Mouse (Mus musculus) embryonic facial prominence, embryonic 11.5 days (tissue): ENCODE measurements around the gene Tmem91. TPM values are rescaled to one million over a fixed set of nuclear protein-coding genes. Genes with fewer than 3 reads are reported as not detected.

Source experiments
- ATAC-seq: fragments of 200-750 bp; cut with Nextera tagmentation; replicated peaks from 2 replicates; pipeline ENCODE4 v1.8.0; 2017; ENCODE audit warnings: low read depth; ENCODE audit not compliant: insufficient number of reproducible peaks, low FRiP score, low TSS enrichment
- DNase-seq: peaks from one replicate; pipeline ENCODE4 v3.0.0-alpha.2; 2015; ENCODE audit warnings: low spot score
- H3K27ac ChIP-seq: fragments of 300-500 bp; sonication (generic); replicated peaks from 2 replicates; pipeline ENCODE4 v1.5.1; 2014; ENCODE audit warnings: mild to moderate bottlenecking, low read depth, low read length, control low read depth
- H3K27me3 ChIP-seq: fragments of 300-500 bp; sonication (generic); 2 replicates; pipeline ENCODE4 v1.6.1; 2014; ENCODE audit warnings: mild to moderate bottlenecking, low read length, moderate library complexity, mixed read lengths; ENCODE audit not compliant: control insufficient read depth, insufficient read depth
- H3K36me3 ChIP-seq: fragments of 300-500 bp; sonication (generic); replicated peaks from 2 replicates; pipeline ENCODE4 v1.6.1; 2014; ENCODE audit warnings: low read depth, mild to moderate bottlenecking, low read length, moderate library complexity, mixed read lengths; ENCODE audit not compliant: control insufficient read depth, insufficient read depth
- H3K4me1 ChIP-seq: fragments of 300-500 bp; sonication (generic); 2 replicates; pipeline ENCODE4 v1.6.1; 2014; ENCODE audit warnings: low read length, mixed read lengths; ENCODE audit not compliant: control insufficient read depth, insufficient read depth
- H3K4me2 ChIP-seq: fragments of 300-500 bp; sonication (generic); 2 replicates; pipeline ENCODE4 v1.6.1; 2014; ENCODE audit warnings: low read depth, mild to moderate bottlenecking, control low read depth, low read length, moderate library complexity
- H3K4me3 ChIP-seq: fragments of 300-500 bp; sonication (generic); 2 replicates; pipeline ENCODE4 v1.5.1; 2014; ENCODE audit warnings: low read depth, low read length, control low read depth
- H3K9ac ChIP-seq: fragments of 300-500 bp; sonication (generic); replicated peaks from 2 replicates; pipeline ENCODE4 v1.6.1; 2014; ENCODE audit warnings: mild to moderate bottlenecking, control low read depth, low read length
- H3K9me3 ChIP-seq: fragments of 300-500 bp; sonication (generic); replicated peaks from 2 replicates; pipeline ENCODE4 v1.6.1; 2016; ENCODE audit warnings: mild to moderate bottlenecking, low read length, inconsistent platforms, mixed read lengths; ENCODE audit not compliant: control insufficient read depth
- WGBS: fragments of 180-500 bp; shearing (Covaris S2); extraction: QIAGEN DNeasy Blood & Tissue Kit; methylation state at CpG from one replicate; pipeline ENCODE4 v1.1.7; 2014; 5-methylcytosine and 5-hydroxymethylcytosine counted together
- polyA plus RNA-seq: library from polyadenylated mRNA; unstranded; fragments of >200 nt; fragmentation: Nextera tagmentation; extraction: Ambion mirVana; gene quantifications from 2 replicates; pipeline ENCODE4 v1.2.1, GENCODE M21; 2014

Tmem91 gene
- polyA plus RNA-seq, 1 experiment from 2014 or later = 0.70 TPM

DNA sequence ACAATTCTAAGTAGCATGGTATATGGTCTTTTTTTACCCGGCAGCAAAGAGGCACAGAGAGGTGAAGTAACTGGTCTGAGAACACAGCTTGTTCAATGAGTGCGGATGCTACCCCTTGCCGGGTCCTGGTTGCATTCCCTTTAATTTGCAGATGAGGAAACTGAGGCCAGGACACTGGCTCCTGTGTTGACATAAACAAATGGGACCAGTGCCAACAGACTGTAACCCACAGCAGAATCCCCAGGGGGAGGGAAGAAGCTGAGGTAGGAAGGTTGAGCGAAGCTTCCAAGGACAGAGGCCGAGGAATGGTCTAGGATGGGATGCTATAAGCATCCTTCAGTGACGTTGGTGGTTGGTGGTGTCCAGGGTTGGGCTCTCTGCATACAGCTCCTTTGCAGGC lies 439 bp upstream of the Tmem91 start:
- Histone ChIP-seq H3K4me1 (no peaks in the 10 kb centered on the region), H3K4me3 (no peak overlapping the region), H3K27ac (no peak overlapping the region), H3K4me2 (no peak overlapping the region), H3K9ac (no peak overlapping the region), H3K27me3 (peaks cover 26% of the 10 kb centered on the region), H3K36me3 (no peaks in the 10 kb centered on the region), H3K9me3 (no peaks in the 10 kb centered on the region)
- 37% methylated on average over 6 of the region's 6 CpGs for WGBS
- DNase-seq (no peak), ATAC-seq (no peak)

GRCm38 (mm10) chr7:25674297-25674696 lies 669 bp downstream of the Tmem91 start:
- ATAC-seq (no peak), DNase-seq (no peak)
- no peak overlapping the region; the same call in 1 of the 2 replicates for H3K4me2 ChIP-seq
- H3K27me3 ChIP-seq = peaks cover 26% of the 10 kb centered on the region
- no peaks in the 10 kb centered on the region for H3K9me3 ChIP-seq
- H3K27ac ChIP-seq = no peak overlapping the region
- no peaks in the 10 kb centered on the region for H3K4me1 ChIP-seq
- no peak overlapping the region for H3K4me3 ChIP-seq
- H3K9ac ChIP-seq = no peak overlapping the region; the same call in 1 of the 2 replicates
- H3K36me3 ChIP-seq = no peaks in the 10 kb centered on the region
- WGBS = 39% methylated on average over 9 of the region's 9 CpGs

GRCm38 (mm10) chr7:25672442-25672841 lies 2.5 kb downstream of the Tmem91 start:
- H3K4me2 ChIP-seq = no peak overlapping the region
- H3K4me1 ChIP-seq = no peaks in the 10 kb centered on the region
- no peaks in the 10 kb centered on the region; the same call in 1 of the 2 replicates for H3K36me3 ChIP-seq
- H3K27ac ChIP-seq = no peak overlapping the region
- no peaks in the 10 kb centered on the region for H3K9me3 ChIP-seq
- ATAC-seq (no peak), DNase-seq (no peak)
- WGBS = 50% methylated on average over 4 of the region's 4 CpGs
- no peak overlapping the region for H3K4me3 ChIP-seq
- H3K9ac ChIP-seq = no peak overlapping the region
- H3K27me3 ChIP-seq = peaks cover 26% of the 10 kb centered on the region

DNA sequence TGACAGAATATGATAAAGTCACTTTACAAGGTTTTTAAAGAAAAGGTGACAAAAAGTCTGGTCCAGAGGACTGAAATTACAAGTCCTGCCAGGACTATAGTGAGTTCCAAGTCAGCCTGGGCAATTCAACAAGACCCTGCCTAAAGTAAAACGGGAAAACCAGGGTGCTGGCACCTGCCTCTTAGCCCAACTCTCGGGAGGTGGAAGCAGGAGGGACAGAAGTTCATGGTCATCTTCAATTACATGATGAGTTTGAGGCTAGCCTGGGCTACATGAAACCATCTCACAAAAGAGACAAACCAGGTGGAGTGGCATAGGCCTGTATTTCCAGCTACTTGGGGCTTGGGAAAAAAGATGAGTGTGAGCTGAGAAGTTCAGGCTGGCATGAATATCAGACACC lies 3.3 kb downstream of the Tmem91 start:
- WGBS = 74% methylated on average over 2 of the region's 2 CpGs
- H3K27ac ChIP-seq = no peak overlapping the region
- no peak for DNase-seq

DNA sequence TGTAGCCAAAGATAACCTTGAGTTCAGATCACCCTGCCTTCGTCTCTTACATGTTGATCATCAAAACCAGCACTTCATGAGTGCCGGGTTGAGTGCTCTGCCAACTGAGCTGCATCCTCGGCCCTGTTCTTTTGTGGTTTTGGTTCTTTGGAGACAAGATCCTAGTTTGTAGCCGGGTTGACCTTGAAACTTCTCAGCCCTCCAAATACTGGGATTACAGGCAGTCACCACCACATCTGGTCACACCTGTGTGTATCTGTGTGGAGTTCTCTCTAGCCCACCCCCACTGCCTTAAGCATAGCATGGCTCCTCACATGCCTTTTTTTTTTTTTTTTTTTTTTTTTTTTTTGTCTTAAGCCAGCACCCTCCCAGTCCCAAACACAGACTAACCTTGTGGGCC lies 4.9 kb downstream of the Tmem91 start:
- DNase-seq (no peak), ATAC-seq (no peak)
- peaks cover 4% of the 10 kb centered on the region; the same call in 1 of the 2 replicates for H3K36me3 ChIP-seq
- no peak overlapping the region for H3K4me2 ChIP-seq
- no peak overlapping the region for H3K27ac ChIP-seq
- H3K9me3 ChIP-seq = no peaks in the 10 kb centered on the region
- H3K9ac ChIP-seq = no peak overlapping the region
- WGBS = 88% methylated on average over 4 of the region's 4 CpGs
- no peak overlapping the region for H3K4me3 ChIP-seq
- H3K4me1 ChIP-seq = no peaks in the 10 kb centered on the region
- peaks cover 15% of the 10 kb centered on the region for H3K27me3 ChIP-seq

More for the DNA sequence above, 3.3 kb downstream of the Tmem91 start:
- H3K9me3 ChIP-seq = no peaks in the 10 kb centered on the region
- no peak for ATAC-seq
- no peak overlapping the region for H3K4me2 ChIP-seq
- H3K4me3 ChIP-seq = no peak overlapping the region
- no peaks in the 10 kb centered on the region for H3K4me1 ChIP-seq
- H3K27me3 ChIP-seq = peaks cover 26% of the 10 kb centered on the region
- no peaks in the 10 kb centered on the region; the same call in 1 of the 2 replicates for H3K36me3 ChIP-seq
- no peak overlapping the region for H3K9ac ChIP-seq

- Histone ChIP-seq H3K4me1 (no peaks in the 10 kb centered on the region), H3K27ac (no peak overlapping the region), H3K9ac (no peak overlapping the region), H3K4me3 (no peak overlapping the region), H3K27me3 (peaks cover 10% of the 10 kb centered on the region), H3K4me2 (no peak overlapping the region), H3K36me3 (peaks cover 4% of the 10 kb centered on the region; the same call in 1 of the 2 replicates), H3K9me3 (no peaks in the 10 kb centered on the region)
- WGBS = 78% methylated on average over 9 of the region's 9 CpGs
- ATAC-seq (no peak), DNase-seq (no peak)
These were observed 5.3 kb downstream of the Tmem91 start for GRCm38 (mm10) chr7:25669631-25670030.

DNA sequence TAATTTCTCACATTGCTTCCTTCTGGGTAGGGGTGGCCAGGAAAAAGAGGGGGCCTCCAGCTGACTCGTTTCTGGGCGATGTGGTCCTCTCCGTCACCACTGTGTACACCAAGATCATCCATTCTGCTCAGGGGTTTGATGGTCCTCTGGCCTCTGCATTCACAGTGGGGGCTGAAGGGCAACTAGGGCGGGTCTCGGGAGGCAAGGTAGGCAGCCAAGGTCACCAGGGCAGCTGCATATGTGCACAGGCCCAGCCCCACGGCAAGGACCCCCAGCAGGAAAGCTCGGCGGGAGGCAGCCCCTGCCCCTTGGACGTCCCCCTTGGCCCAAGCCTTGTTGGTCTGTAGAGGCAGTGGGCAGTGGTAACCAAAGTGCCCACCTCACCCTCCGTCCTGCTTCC lies 5.8 kb downstream of the Tmem91 start:
- Histone ChIP-seq H3K4me2 (no peak overlapping the region), H3K36me3 (peaks cover 4% of the 10 kb centered on the region; the same call in 1 of the 2 replicates), H3K27me3 (peaks cover 5% of the 10 kb centered on the region), H3K9ac (no peak overlapping the region), H3K27ac (no peak overlapping the region), H3K9me3 (no peaks in the 10 kb centered on the region), H3K4me1 (no peaks in the 10 kb centered on the region), H3K4me3 (no peak overlapping the region)
- DNase-seq (no peak), ATAC-seq (no peak)
- 91% methylated on average over 10 of the region's 10 CpGs for WGBS

GRCm38 (mm10) chr7:25666381-25666780 lies 8.6 kb downstream of the Tmem91 start:
- Histone ChIP-seq H3K4me2 (no peak overlapping the region), H3K9me3 (no peaks in the 10 kb centered on the region), H3K9ac (no peak overlapping the region), H3K36me3 (peaks cover 4% of the 10 kb centered on the region; the same call in 1 of the 2 replicates), H3K4me1 (no peaks in the 10 kb centered on the region), H3K4me3 (no peak overlapping the region), H3K27me3 (no peaks in the 10 kb centered on the region), H3K27ac (no peak overlapping the region)
- 94% methylated on average over 8 of the region's 8 CpGs for WGBS
- DNase-seq = no peak
- ATAC-seq = no peak
